Mouse (Mus musculus) cerebellum, adult (tissue): ENCODE measurements around the gene Pparg.
A peak's percentile ranks its signal among the peaks of the same experiment; 100 is the strongest.

ENCODE experiments used
- ATAC-seq: cut with Nextera tagmentation; 2 replicates; pipeline ENCODE4 v1.9.2; 2017; ENCODE audit warnings: mild to moderate bottlenecking, moderate library complexity, mixed read lengths; ENCODE audit not compliant: insufficient number of reproducible peaks, low FRiP score, low TSS enrichment

Gene Pparg

GRCm38 (mm10) chr6:115500234-115500633 lies 139.5 kb downstream of the Pparg start:
- ATAC-seq, result no peak

- ATAC-seq, result no peak
Measured at GRCm38 (mm10) chr6:115501131-115501530, 140.4 kb downstream of the Pparg start.

- ATAC-seq, result no peak
Measured at GRCm38 (mm10) chr6:115503038-115503437, 142.3 kb downstream of the Pparg start.

GRCm38 (mm10) chr6:115503549-115504159 lies 142.9 kb downstream of the Pparg start:
- no peak for ATAC-seq

- no peak for ATAC-seq
Measured at GRCm38 (mm10) chr6:115504160-115504558, 143.4 kb downstream of the Pparg start.

GRCm38 (mm10) chr6:115504915-115505314 lies 144.2 kb downstream of the Pparg start:
- no peak for ATAC-seq

GRCm38 (mm10) chr6:115506425-115506824 lies 145.7 kb downstream of the Pparg start:
- ATAC-seq, result no peak

GRCm38 (mm10) chr6:115511447-115511846 lies 150.7 kb downstream of the Pparg start:
- ATAC-seq, result no peak

- ATAC-seq, result no peak
Measured at GRCm38 (mm10) chr6:115513207-115513606, 152.5 kb downstream of the Pparg start.

- ATAC-seq, result no peak
Measured at GRCm38 (mm10) chr6:115517904-115518303, 157.2 kb downstream of the Pparg start.

- ATAC-seq, result no peak
Measured at GRCm38 (mm10) chr6:115518352-115518751, 157.6 kb downstream of the Pparg start.

GRCm38 (mm10) chr6:115519275-115519699 lies 158.5 kb downstream of the Pparg start:
- no peak for ATAC-seq

- no peak for ATAC-seq
Measured at GRCm38 (mm10) chr6:115521923-115522322, 161.2 kb downstream of the Pparg start.

- ATAC-seq, result no peak
Measured at GRCm38 (mm10) chr6:115522691-115523146, 162.0 kb downstream of the Pparg start.

GRCm38 (mm10) chr6:115523201-115523600 lies 162.4 kb downstream of the Pparg start:
- peak; percentile 74 for ATAC-seq

GRCm38 (mm10) chr6:115524449-115524990 lies 163.8 kb downstream of the Pparg start:
- ATAC-seq, result no peak

- ATAC-seq, result no peak
Measured at GRCm38 (mm10) chr6:115527418-115527817, 166.7 kb downstream of the Pparg start.

- no peak for ATAC-seq
Measured at GRCm38 (mm10) chr6:115528372-115528771, 167.6 kb downstream of the Pparg start.

- no peak for ATAC-seq
Measured at GRCm38 (mm10) chr6:115534617-115535016, 173.9 kb downstream of the Pparg start.

GRCm38 (mm10) chr6:115536169-115536568 lies 175.4 kb downstream of the Pparg start:
- no peak for ATAC-seq

- peak; percentile 73 for ATAC-seq
Measured at GRCm38 (mm10) chr6:115538645-115539429, 178.1 kb downstream of the Pparg start.
